Mouse (Mus musculus): ENCODE measurements around the gene Lrp4.

Gene Lrp4

GRCm38 (mm10) chr2:91454434-91454833 is 2.9 kb upstream of the Lrp4 start:
- no peak for DNase-seq

GRCm38 (mm10) chr2:91455826-91456225 is 1.5 kb upstream of the Lrp4 start:
- no peak for DNase-seq

- DNase-seq: no peak
Observed at GRCm38 (mm10) chr2:91456491-91457100, 715 bp upstream of the Lrp4 start.

- DNase-seq: peak; percentile 52 to 68
Observed at GRCm38 (mm10) chr2:91457656-91458251, 443 bp downstream of the Lrp4 start.

GRCm38 (mm10) chr2:91458252-91458672 is 951 bp downstream of the Lrp4 start:
- peak; percentile 70 to 78 for DNase-seq

- peak; percentile 65 to 75 for DNase-seq
Observed at GRCm38 (mm10) chr2:91458673-91459391, 1.5 kb downstream of the Lrp4 start.

- DNase-seq: no peak
Observed at GRCm38 (mm10) chr2:91460076-91460475, 2.8 kb downstream of the Lrp4 start.

GRCm38 (mm10) chr2:91460771-91461170 is 3.5 kb downstream of the Lrp4 start:
- no peak for DNase-seq

- no peak for DNase-seq
Observed at GRCm38 (mm10) chr2:91461341-91461740, 4.0 kb downstream of the Lrp4 start.

- no peak for DNase-seq
Observed at GRCm38 (mm10) chr2:91462196-91462595, 4.9 kb downstream of the Lrp4 start.

- DNase-seq: no peak
Observed at GRCm38 (mm10) chr2:91462681-91463080, 5.4 kb downstream of the Lrp4 start.

GRCm38 (mm10) chr2:91465934-91466333 is 8.6 kb downstream of the Lrp4 start:
- DNase-seq: no peak

GRCm38 (mm10) chr2:91467613-91468012 is 10.3 kb downstream of the Lrp4 start:
- peak; percentile 38 to 51 for DNase-seq

GRCm38 (mm10) chr2:91470055-91470647 is 12.8 kb downstream of the Lrp4 start:
- DNase-seq: peak; percentile 39 to 43

- DNase-seq: peak; percentile 57 to 74
Observed at GRCm38 (mm10) chr2:91474358-91474757, 17.0 kb downstream of the Lrp4 start.

GRCm38 (mm10) chr2:91475791-91476190 is 18.5 kb downstream of the Lrp4 start:
- DNase-seq: peak in 1 of 2 experiments; percentile 37

- peak in 1 of 2 experiments; percentile 39 for DNase-seq
Observed at GRCm38 (mm10) chr2:91476251-91476661, 18.9 kb downstream of the Lrp4 start.

GRCm38 (mm10) chr2:91476841-91477240 is 19.5 kb downstream of the Lrp4 start:
- DNase-seq: no peak

- DNase-seq: no peak
Observed at GRCm38 (mm10) chr2:91480399-91480801, 23.1 kb downstream of the Lrp4 start.

GRCm38 (mm10) chr2:91480805-91481514 is 23.6 kb downstream of the Lrp4 start:
- DNase-seq: peak; percentile 36 to 58

- no peak for DNase-seq
Observed at GRCm38 (mm10) chr2:91484698-91485097, 27.4 kb downstream of the Lrp4 start.

- no peak for DNase-seq
Observed at GRCm38 (mm10) chr2:91485256-91485655, 27.9 kb downstream of the Lrp4 start.

- peak; percentile 62 to 69 for DNase-seq
Observed at GRCm38 (mm10) chr2:91487295-91487694, 30.0 kb downstream of the Lrp4 start.

All from kidney, postnatal 4 days (tissue).